Mouse (Mus musculus) midbrain, embryonic 14.5 days (tissue): ENCODE data around the gene Mical2. TPM values are rescaled to one million over a fixed set of nuclear protein-coding genes. Genes with fewer than 3 reads are reported as not detected.

Source experiments
- ATAC-seq: fragments of 200-750 bp; cut with Nextera tagmentation; 2 replicates; pipeline ENCODE4 v1.8.0; 2017; ENCODE audit warnings: moderate number of reproducible peaks, moderate library complexity; ENCODE audit not compliant: low FRiP score, low TSS enrichment
- DNase-seq: peaks from one replicate; pipeline ENCODE4 v3.0.0-alpha.2; 2015
- H3K27ac ChIP-seq: fragments of 300-500 bp; sonication (generic); replicated peaks from 2 replicates; pipeline ENCODE4 v1.5.1; 2014; ENCODE audit warnings: mild to moderate bottlenecking, low read depth, low read length, moderate library complexity
- H3K27me3 ChIP-seq: fragments of 300-500 bp; sonication (generic); 2 replicates; pipeline ENCODE4 v1.6.1; 2014; ENCODE audit warnings: low read length, control low read depth, mixed read lengths; ENCODE audit not compliant: control insufficient read depth, insufficient read depth
- H3K36me3 ChIP-seq: fragments of 300-500 bp; sonication (generic); 2 replicates; pipeline ENCODE4 v1.6.1; 2014; ENCODE audit warnings: low read length, control low read depth; ENCODE audit not compliant: control insufficient read depth, insufficient read depth
- H3K4me1 ChIP-seq: fragments of 300-500 bp; sonication (generic); 2 replicates; pipeline ENCODE4 v1.6.1; 2014; ENCODE audit warnings: mild to moderate bottlenecking, antibody characterized with exemption, low read length, control low read depth; ENCODE audit not compliant: control insufficient read depth, insufficient read depth
- H3K4me2 ChIP-seq: fragments of 300-500 bp; sonication (generic); 2 replicates; pipeline ENCODE4 v1.6.1; 2014; ENCODE audit warnings: mild to moderate bottlenecking, low read length, moderate library complexity
- H3K4me3 ChIP-seq: fragments of 300-500 bp; sonication (generic); replicated peaks from 2 replicates; pipeline ENCODE4 v1.5.1; 2014; ENCODE audit warnings: low read depth, low read length
- H3K9ac ChIP-seq: fragments of 300-500 bp; sonication (generic); replicated peaks from 2 replicates; pipeline ENCODE4 v1.6.1; 2014; ENCODE audit warnings: mild to moderate bottlenecking, low read length, moderate library complexity
- H3K9me3 ChIP-seq: fragments of 300-500 bp; sonication (generic); 2 replicates; pipeline ENCODE4 v1.6.1; 2016; ENCODE audit warnings: low read length, control low read depth, mixed read lengths; ENCODE audit not compliant: control insufficient read depth
- WGBS: fragments of 180-500 bp; shearing (Covaris S2); extraction: QIAGEN DNeasy Blood & Tissue Kit; methylation state at CpG from one replicate; pipeline ENCODE4 v1.1.7; 2014; 5-methylcytosine and 5-hydroxymethylcytosine counted together
- polyA plus RNA-seq: library from polyadenylated mRNA; unstranded; fragments of >200 nt; fragmentation: Nextera tagmentation; extraction: Ambion mirVana; gene quantifications from 2 replicates; pipeline ENCODE4 v1.2.1, GENCODE M21; 2014

Gene Mical2
- polyA plus RNA-seq, 1 experiment from 2014 or later, result 1.6 TPM

GRCm38 (mm10) chr7:112400175-112400574 is 174.5 kb downstream of the Mical2 start:
- H3K9ac ChIP-seq, result no peak overlapping the region
- H3K27me3 ChIP-seq, result no peaks in the 10 kb centered on the region
- H3K36me3 ChIP-seq, result no peaks in the 10 kb centered on the region
- no peaks in the 10 kb centered on the region for H3K9me3 ChIP-seq
- no peak overlapping the region for H3K4me3 ChIP-seq
- no peak for ATAC-seq
- no peak overlapping the region for H3K4me2 ChIP-seq
- H3K4me1 ChIP-seq, result 0 out of 2 replicates have a peak, but pooled peaks cover 3% of the 10 kb centered on the region
- H3K27ac ChIP-seq, result no peak overlapping the region
- DNase-seq, result peak; percentile 94
- WGBS, result 55% methylated on average over 6 of the region's 6 CpGs

DNA sequence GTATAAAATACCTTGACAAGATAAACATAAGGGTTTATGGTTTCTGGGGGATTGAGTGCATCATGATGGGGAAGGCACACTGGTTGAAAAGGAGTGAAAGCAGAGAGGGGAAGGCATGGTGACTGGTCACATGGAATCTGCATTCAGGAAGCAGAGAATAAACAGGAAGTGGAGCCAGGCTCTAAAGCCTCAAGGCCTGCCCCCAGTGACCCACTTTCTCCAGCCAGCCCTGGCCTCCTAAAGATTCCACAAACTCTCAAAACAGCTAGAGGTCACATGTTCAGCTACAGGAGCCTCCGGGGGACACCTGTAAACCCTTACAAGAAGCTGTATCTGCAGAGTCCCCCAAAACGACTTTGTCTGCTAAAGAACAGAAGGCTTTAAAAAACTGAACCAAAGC is 179.4 kb downstream of the Mical2 start:
- H3K27me3 ChIP-seq, result no peaks in the 10 kb centered on the region
- ATAC-seq (no peak), DNase-seq (no peak)
- no peak overlapping the region for H3K27ac ChIP-seq
- no peak overlapping the region for H3K4me3 ChIP-seq
- H3K4me1 ChIP-seq, result peaks cover 8% of the 10 kb centered on the region
- 89% methylated on average over 2 of the region's 2 CpGs for WGBS
- H3K9ac ChIP-seq, result no peak overlapping the region
- no peaks in the 10 kb centered on the region for H3K36me3 ChIP-seq
- H3K4me2 ChIP-seq, result no peak overlapping the region
- no peaks in the 10 kb centered on the region for H3K9me3 ChIP-seq

- Histone ChIP-seq H3K27me3 (no peaks in the 10 kb centered on the region), H3K4me2 (no peak overlapping the region), H3K9me3 (no peaks in the 10 kb centered on the region), H3K4me3 (no peak overlapping the region), H3K27ac (no peak overlapping the region), H3K4me1 (peaks cover 6% of the 10 kb centered on the region), H3K36me3 (no peaks in the 10 kb centered on the region), H3K9ac (no peak overlapping the region)
- DNase-seq, result no peak
- no peak for ATAC-seq
- 89% methylated on average over 8 of the region's 8 CpGs for WGBS
Measured at GRCm38 (mm10) chr7:112405578-112405977, 179.9 kb downstream of the Mical2 start.

DNA sequence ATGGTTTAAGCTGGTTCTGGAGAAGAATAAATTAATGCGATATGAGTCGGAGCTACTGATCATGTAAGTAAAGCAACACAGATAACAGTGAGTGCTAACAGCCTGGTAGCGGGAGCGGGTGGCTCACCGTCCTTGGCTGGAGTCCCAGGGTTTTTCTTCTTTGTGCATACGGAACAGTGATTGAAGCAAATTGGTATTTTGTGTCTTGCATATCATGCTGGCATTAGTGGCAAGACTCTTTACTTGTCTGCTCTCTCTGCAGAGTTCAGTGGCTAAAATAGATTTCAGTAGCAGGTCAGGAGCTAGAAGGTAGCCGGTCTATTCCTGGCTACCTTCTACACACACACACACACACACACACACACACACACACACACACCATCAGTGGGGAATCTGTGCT is 181.9 kb downstream of the Mical2 start:
- DNase-seq (peak; percentile 63), ATAC-seq (no peak)
- Histone ChIP-seq H3K4me3 (no peak overlapping the region), H3K27ac (0 out of 2 replicates have a peak overlapping the region, but pooled peaks have one; percentile 41), H3K27me3 (no peaks in the 10 kb centered on the region), H3K4me2 (no peak overlapping the region), H3K9ac (no peak overlapping the region), H3K36me3 (no peaks in the 10 kb centered on the region), H3K4me1 (peaks cover 6% of the 10 kb centered on the region), H3K9me3 (no peaks in the 10 kb centered on the region)
- WGBS, result 58% methylated on average over 7 of the region's 7 CpGs

GRCm38 (mm10) chr7:112409991-112410390 is 184.3 kb downstream of the Mical2 start:
- no peaks in the 10 kb centered on the region for H3K36me3 ChIP-seq
- DNase-seq (no peak), ATAC-seq (no peak)
- no peak overlapping the region for H3K4me3 ChIP-seq
- no peaks in the 10 kb centered on the region for H3K9me3 ChIP-seq
- no peak overlapping the region for H3K4me2 ChIP-seq
- WGBS, result 87% methylated on average over 3 of the region's 3 CpGs
- H3K27ac ChIP-seq, result no peak overlapping the region
- H3K9ac ChIP-seq, result no peak overlapping the region
- peaks cover 6% of the 10 kb centered on the region for H3K4me1 ChIP-seq
- H3K27me3 ChIP-seq, result no peaks in the 10 kb centered on the region

- Histone ChIP-seq H3K9ac (no peak overlapping the region), H3K27ac (no peak overlapping the region), H3K9me3 (no peaks in the 10 kb centered on the region), H3K4me2 (no peak overlapping the region), H3K4me3 (no peak overlapping the region), H3K36me3 (no peaks in the 10 kb centered on the region), H3K27me3 (no peaks in the 10 kb centered on the region), H3K4me1 (peaks cover 13% of the 10 kb centered on the region)
- 70% methylated on average over 6 of the region's 6 CpGs for WGBS
- ATAC-seq (no peak), DNase-seq (no peak)
Measured at GRCm38 (mm10) chr7:112413286-112413685, 187.6 kb downstream of the Mical2 start.

GRCm38 (mm10) chr7:112416058-112416526 is 190.4 kb downstream of the Mical2 start:
- ATAC-seq (peak; percentile 43; the same call in 1 of the 2 replicates), DNase-seq (peak; percentile 69)
- Histone ChIP-seq H3K4me3 (no peak overlapping the region), H3K4me2 (peak overlapping the region; percentile 38), H3K27me3 (no peaks in the 10 kb centered on the region), H3K9ac (no peak overlapping the region), H3K27ac (peak overlapping the region; percentile 50), H3K4me1 (peaks cover 13% of the 10 kb centered on the region), H3K9me3 (no peaks in the 10 kb centered on the region), H3K36me3 (no peaks in the 10 kb centered on the region)
- WGBS, result 15% methylated on average over 14 of the region's 14 CpGs

DNA sequence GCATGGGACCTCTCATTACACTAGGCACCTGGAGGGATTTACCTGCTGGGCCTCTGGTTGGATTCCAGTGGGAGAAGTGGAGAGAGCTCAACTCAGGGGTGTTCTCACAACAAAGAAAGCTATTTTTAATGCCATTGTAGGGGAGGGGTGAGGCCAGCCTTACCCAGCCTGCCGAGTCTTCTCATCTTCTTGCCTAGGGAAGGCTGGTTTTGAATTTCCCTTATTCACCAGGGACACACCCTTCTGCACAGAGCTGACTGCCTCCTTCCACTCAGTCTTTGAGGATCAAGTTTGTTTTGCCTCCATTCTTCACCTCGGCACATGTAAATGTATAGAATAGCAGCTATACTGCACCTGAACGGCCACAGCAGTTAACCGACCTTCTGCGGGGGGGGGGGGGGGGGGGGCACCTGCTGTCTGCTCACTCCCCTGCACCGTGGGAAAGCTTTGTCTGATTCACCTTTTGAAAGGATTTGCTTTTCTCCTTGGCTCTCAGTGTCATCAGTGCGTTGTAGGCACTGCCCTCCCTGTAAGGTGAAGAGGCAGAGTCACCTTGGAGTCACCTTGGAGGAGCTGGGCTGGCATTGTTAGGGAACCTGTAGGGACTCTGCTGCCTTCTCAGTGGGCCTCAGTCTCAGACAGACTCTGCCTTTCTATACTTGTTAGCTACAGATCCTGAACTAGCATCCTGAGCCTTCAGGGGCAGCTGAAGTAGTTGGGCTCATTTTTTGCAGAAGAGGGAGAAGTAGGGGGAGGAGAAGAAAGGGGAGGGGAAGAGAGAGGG is 191.3 kb downstream of the Mical2 start:
- no peak overlapping the region for H3K9ac ChIP-seq
- no peaks in the 10 kb centered on the region for H3K9me3 ChIP-seq
- WGBS, result 14% methylated on average over 7 of the region's 7 CpGs
- H3K36me3 ChIP-seq, result no peaks in the 10 kb centered on the region
- peaks cover 13% of the 10 kb centered on the region for H3K4me1 ChIP-seq
- H3K27me3 ChIP-seq, result no peaks in the 10 kb centered on the region
- peak; percentile 27; the same call in 1 of the 2 replicates for ATAC-seq
- peak overlapping the region; percentile 39 for H3K27ac ChIP-seq
- peak; percentile 17 for DNase-seq
- no peak overlapping the region for H3K4me3 ChIP-seq
- 0 out of 2 replicates have a peak overlapping the region, but pooled peaks have one; percentile 38 for H3K4me2 ChIP-seq

GRCm38 (mm10) chr7:112417598-112417997 is 191.9 kb downstream of the Mical2 start:
- Histone ChIP-seq H3K9ac (no peak overlapping the region), H3K27me3 (no peaks in the 10 kb centered on the region), H3K36me3 (no peaks in the 10 kb centered on the region), H3K4me2 (no peak overlapping the region), H3K4me1 (peaks cover 13% of the 10 kb centered on the region), H3K4me3 (no peak overlapping the region), H3K27ac (no peak overlapping the region), H3K9me3 (no peaks in the 10 kb centered on the region)
- 74% methylated on average over 4 of the region's 4 CpGs for WGBS
- DNase-seq (no peak), ATAC-seq (no peak)
